Mouse (Mus musculus): ENCODE results near the gene Acot11. TPM values are rescaled to one million over a fixed set of nuclear protein-coding genes. Genes with fewer than 3 reads are reported as not detected.
A peak's percentile ranks its signal among the peaks of the same experiment; 100 is the strongest.

Acot11 gene
- polyA plus RNA-seq, 1 experiment from 2014 or later, result 1.1 TPM

DNA sequence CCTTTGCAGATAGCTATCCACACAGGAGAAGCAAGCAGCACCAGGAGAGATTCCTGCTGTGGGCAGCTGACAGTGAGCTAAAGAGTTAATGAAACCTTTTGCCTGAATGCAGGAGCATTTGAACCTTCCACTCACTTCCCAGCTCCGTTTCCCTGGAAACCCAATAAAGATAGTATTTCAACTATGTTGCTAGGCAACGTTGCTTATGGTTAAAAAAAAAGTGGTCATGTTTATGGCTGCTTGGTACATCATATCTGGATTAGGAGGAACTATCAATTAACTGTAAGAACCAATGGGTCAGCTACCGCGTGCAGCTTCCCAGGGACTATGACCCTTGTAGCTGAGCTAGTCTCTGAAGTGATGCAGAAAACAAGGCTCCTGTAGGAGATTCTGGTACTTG is 104.0 kb downstream of the Acot11 start:
- H3K4me2 ChIP-seq, result no peak overlapping the region
- no peaks in the 10 kb centered on the region for H3K9me3 ChIP-seq (ENCODE audit: low read depth, low read length)
- no peak for ATAC-seq (ENCODE audit: insufficient read depth)
- no peaks in the 10 kb centered on the region for H3K27me3 ChIP-seq (ENCODE audit: insufficient read depth, low read length)
- no peak for DNase-seq
- no peaks in the 10 kb centered on the region for H3K4me1 ChIP-seq (ENCODE audit: insufficient read depth)
- H3K36me3 ChIP-seq (ENCODE audit: insufficient read depth), result no peaks in the 10 kb centered on the region
- no peak overlapping the region for H3K4me3 ChIP-seq (ENCODE audit: low read depth, low read length)
- no peak for TF ChIP-seq CTCF (IDR thresholded peaks at IDR 0.05; ENCODE audit: low read depth)
- 18% methylated on average over 4 of the region's 4 CpGs for WGBS
- no peak overlapping the region for H3K27ac ChIP-seq (ENCODE audit: low read depth)
- H3K9ac ChIP-seq, result no peak overlapping the region

DNA sequence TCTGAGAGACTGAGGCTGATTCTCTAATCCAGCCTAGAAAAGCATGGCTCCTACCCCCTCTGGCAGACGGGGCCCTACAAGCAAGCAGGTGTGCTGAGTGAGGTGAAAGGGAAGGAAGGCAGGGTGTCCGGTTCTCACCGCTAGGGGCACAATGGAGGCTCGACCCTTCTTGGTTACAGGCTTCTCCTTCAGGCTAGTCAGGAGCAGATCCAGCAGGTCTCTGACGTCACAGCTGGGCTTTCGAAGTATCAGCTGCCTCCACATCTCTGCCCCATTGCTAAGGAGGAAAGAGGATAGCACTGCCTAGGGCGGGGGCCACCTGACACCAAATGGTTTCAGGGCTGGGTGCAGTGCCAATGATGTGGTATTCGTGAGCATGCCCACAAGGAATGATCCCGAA is 104.8 kb downstream of the Acot11 start:
- H3K27ac ChIP-seq (ENCODE audit: low read depth), result no peak overlapping the region
- no peaks in the 10 kb centered on the region for H3K4me1 ChIP-seq (ENCODE audit: insufficient read depth)
- H3K4me2 ChIP-seq, result no peak overlapping the region
- H3K36me3 ChIP-seq (ENCODE audit: insufficient read depth), result no peaks in the 10 kb centered on the region
- ATAC-seq (ENCODE audit: insufficient read depth) (peak; percentile 31; the same call in 1 of the 2 replicates), DNase-seq (peak; percentile 68)
- H3K9me3 ChIP-seq (ENCODE audit: low read depth, low read length), result no peaks in the 10 kb centered on the region
- no peaks in the 10 kb centered on the region for H3K27me3 ChIP-seq (ENCODE audit: insufficient read depth, low read length)
- no peak overlapping the region for H3K4me3 ChIP-seq (ENCODE audit: low read depth, low read length)
- peak; percentile 75 for TF ChIP-seq CTCF (IDR thresholded peaks at IDR 0.05; ENCODE audit: low read depth)
- 15% methylated on average over 9 of the region's 9 CpGs for WGBS
- H3K9ac ChIP-seq, result no peak overlapping the region

Other genes with a start within 250 kb of the Acot11 start
- gene Dhcr24, start 244.0 kb downstream of the Acot11 start, polyA plus RNA-seq (2014; fragmentation: Nextera tagmentation; extraction: Ambion mirVana), result 22.5 and 25.0 TPM in 2 replicates
- gene Lexm, start 187.8 kb downstream of the Acot11 start, polyA plus RNA-seq (2014; fragmentation: Nextera tagmentation; extraction: Ambion mirVana), result not detected in 2 replicates
- 0.92 and 1.1 TPM in 2 replicates for gene Ttc22, start 182.6 kb downstream of the Acot11 start, polyA plus RNA-seq (2014; fragmentation: Nextera tagmentation; extraction: Ambion mirVana)
- 14.3 and 14.5 TPM in 2 replicates for gene Pars2, start 153.9 kb downstream of the Acot11 start, polyA plus RNA-seq (2014; fragmentation: Nextera tagmentation; extraction: Ambion mirVana)
- gene Ttc4, start 126.1 kb downstream of the Acot11 start, polyA plus RNA-seq (2014; fragmentation: Nextera tagmentation; extraction: Ambion mirVana), result 79.1 and 80.4 TPM in 2 replicates
- 0.08 and 0.22 TPM in 2 replicates for gene Mroh7, start 74.1 kb downstream of the Acot11 start, polyA plus RNA-seq (2014; fragmentation: Nextera tagmentation; extraction: Ambion mirVana)
- 0.27 and 0.30 TPM in 2 replicates for gene Fam151a, start 71.1 kb downstream of the Acot11 start, polyA plus RNA-seq (2014; fragmentation: Nextera tagmentation; extraction: Ambion mirVana)
- 69.5 and 80.2 TPM in 2 replicates for gene Ssbp3, start 105.7 kb upstream of the Acot11 start, polyA plus RNA-seq (2014; fragmentation: Nextera tagmentation; extraction: Ambion mirVana)